Comparison of ENCODE assay signal across 27 mouse cellular contexts in genomic region chr13:103994085-103994455, GRCm38 (mm10).
DNase-seq lines count a peak whose midpoint lies in the region; ATAC-seq and TF ChIP-seq lines count a peak whose summit lies in the region.
"Had no signal": no experiment of that assay in that cellular context is flagged by ENCODE, and none has a peak within 500 bp of the region (broad histone marks: within the 10 kb centered on the region; RNA-seq: fewer than 3 reads in every experiment).

No protein-coding gene starts in this region.

- no peaks in the 10 kb centered on the region for H3K36me3 ChIP-seq in forebrain, postnatal 0 days (ENCODE audit: insufficient read depth)
- H3K36me3 ChIP-seq in forebrain, embryonic 10.5 days (replicated peaks) = no peaks in the 10 kb centered on the region
- no peaks in the 10 kb centered on the region for H3K36me3 ChIP-seq in liver, embryonic 11.5 days (ENCODE audit: control insufficient read depth, insufficient read depth, low read length)
- no peaks in the 10 kb centered on the region for H3K36me3 ChIP-seq in liver, postnatal 0 days (replicated peaks; ENCODE audit: insufficient read depth, low read length)
- H3K36me3 ChIP-seq: forebrain, embryonic 15.5 days; hindbrain, embryonic 10.5 days; hindbrain, embryonic 15.5 days; stomach, embryonic 15.5 days had no signal

- no peak overlapping the region for H3K27ac ChIP-seq in forebrain, postnatal 0 days (ENCODE audit: low read depth, low read length)
- H3K27ac ChIP-seq in forebrain, embryonic 10.5 days = no peak overlapping the region
- H3K27ac ChIP-seq in liver, embryonic 11.5 days (ENCODE audit: low read depth, low read length) = no peak overlapping the region
- H3K27ac ChIP-seq in liver, postnatal 0 days (ENCODE audit: low read depth) = no peak overlapping the region
- H3K27ac ChIP-seq: forebrain, embryonic 15.5 days; hindbrain, embryonic 10.5 days; hindbrain, embryonic 15.5 days; macrophage; midbrain, embryonic 13.5 days; stomach, embryonic 15.5 days had no signal

- no peak overlapping the region for H3K4me3 ChIP-seq in forebrain, postnatal 0 days (ENCODE audit: low read depth, low read length)
- H3K4me3 ChIP-seq in forebrain, embryonic 10.5 days = no peak overlapping the region
- no peak overlapping the region for H3K4me3 ChIP-seq in liver, embryonic 11.5 days (ENCODE audit: low read depth, low read length)
- H3K4me3 ChIP-seq in liver, postnatal 0 days (ENCODE audit: low read depth, low read length) = no peak overlapping the region
- H3K4me3 ChIP-seq: forebrain, embryonic 15.5 days; hindbrain, embryonic 10.5 days; hindbrain, embryonic 15.5 days; midbrain, embryonic 13.5 days; stomach, embryonic 15.5 days had no signal

- H3K9ac ChIP-seq in forebrain, postnatal 0 days = no peak overlapping the region
- H3K9ac ChIP-seq in liver, embryonic 11.5 days (ENCODE audit: low read depth, low read length) = no peak overlapping the region
- no peak overlapping the region for H3K9ac ChIP-seq in liver, postnatal 0 days (replicated peaks)
- H3K9ac ChIP-seq: forebrain, embryonic 15.5 days; hindbrain, embryonic 15.5 days; midbrain, embryonic 13.5 days; stomach, embryonic 15.5 days had no signal

- no peak overlapping the region for H3K4me2 ChIP-seq in forebrain, postnatal 0 days (ENCODE audit: low read depth)
- H3K4me2 ChIP-seq in liver, embryonic 11.5 days = no peak overlapping the region
- H3K4me2 ChIP-seq in liver, postnatal 0 days (ENCODE audit: low read depth, low read length) = no peak overlapping the region
- H3K4me2 ChIP-seq: forebrain, embryonic 15.5 days; heart, embryonic 11.5 days; hindbrain, embryonic 15.5 days; midbrain, embryonic 13.5 days; stomach, embryonic 15.5 days had no signal

- WGBS in forebrain, postnatal 0 days = 54% methylated on average over 5 of the region's 5 CpGs
- 90% methylated on average over 5 of the region's 5 CpGs for WGBS in forebrain, embryonic 10.5 days
- WGBS in liver, embryonic 11.5 days = 41% methylated on average over 5 of the region's 5 CpGs
- 44% methylated on average over 5 of the region's 5 CpGs for WGBS in liver, postnatal 0 days (ENCODE audit: insufficient replicate concordance)

- H3K9me3 ChIP-seq in forebrain, postnatal 0 days (ENCODE audit: low read length) = 0 out of 2 replicates have a peak, but pooled peaks cover 1% of the 10 kb centered on the region
- peaks cover 11% of the 10 kb centered on the region for H3K9me3 ChIP-seq in forebrain, embryonic 10.5 days
- no peaks in the 10 kb centered on the region for H3K9me3 ChIP-seq in liver, embryonic 11.5 days (ENCODE audit: control insufficient read depth, low read length)
- H3K9me3 ChIP-seq in liver, postnatal 0 days (ENCODE audit: low read length) = no peaks in the 10 kb centered on the region
- H3K9me3 ChIP-seq: forebrain, embryonic 15.5 days; hindbrain, embryonic 15.5 days; midbrain, embryonic 13.5 days; stomach, embryonic 15.5 days had no signal

- 0 out of 2 replicates have a peak, but pooled peaks have one; percentile 14 for ATAC-seq in forebrain, postnatal 0 days
- ATAC-seq in liver, embryonic 11.5 days (replicated peaks; ENCODE audit: low FRiP score) = peak; percentile 36; the same call in 1 of the 2 replicates
- ATAC-seq in liver, postnatal 0 days = no peak
- peak; percentile 93 for ATAC-seq in megakaryocyte progenitor cell, adult 5-6 weeks (replicated peaks; ENCODE audit: poor library complexity)
- ATAC-seq: forebrain, embryonic 15.5 days; inflammation-experienced regulatory T-cells, adult 6 months; lung, postnatal 0 days; midbrain, embryonic 13.5 days had no signal

- no peaks in the 10 kb centered on the region for H3K27me3 ChIP-seq in forebrain, postnatal 0 days (ENCODE audit: insufficient read depth, low read length)
- no peaks in the 10 kb centered on the region for H3K27me3 ChIP-seq in forebrain, embryonic 10.5 days (ENCODE audit: poor library complexity, severe bottlenecking)
- H3K27me3 ChIP-seq in liver, embryonic 11.5 days (replicated peaks; ENCODE audit: control insufficient read depth, insufficient read depth, low read length) = no peaks in the 10 kb centered on the region
- H3K27me3 ChIP-seq in liver, postnatal 0 days (ENCODE audit: insufficient read depth, low read length) = no peaks in the 10 kb centered on the region
- H3K27me3 ChIP-seq: forebrain, embryonic 15.5 days; hindbrain, embryonic 15.5 days; midbrain, embryonic 13.5 days; stomach, embryonic 15.5 days had no signal

- TF ChIP-seq EP300 in liver, postnatal 0 days (IDR thresholded peaks at IDR 0.05; ENCODE audit: low read depth) = no peak

- intact Hi-C loops in left cerebral cortex, postnatal 4 days (cut with DNase I) = no loop called here

- DNase-seq in forebrain, postnatal 0 days = no peak
- DNase-seq in forebrain, embryonic 10.5 days (ENCODE audit: extremely low spot score, low spot score) = no peak
- DNase-seq in liver, embryonic 11.5 days (ENCODE audit: low spot score) = no peak
- DNase-seq in liver, postnatal 0 days = no peak
- peak; percentile 62 for DNase-seq in brain, adult 2 months (ENCODE audit: low read depth, low spot score)
- no peak for DNase-seq in kidney, postnatal 36 days
- no peak for DNase-seq in left cerebral cortex, postnatal 4 days
- DNase-seq: adrenal gland, postnatal 25 days; cerebellum, adult 8-10 months; cerebellum, postnatal 25 days; gastrocnemius, postnatal 10 days; heart, postnatal 14 days; kidney, adult 18-20 months; kidney, postnatal 4 days; lung, adult 18-20 months; right cerebral cortex, postnatal 14 days; thymus, postnatal 25 days had no signal

- H3K4me1 ChIP-seq in forebrain, postnatal 0 days (ENCODE audit: insufficient read depth) = no peaks in the 10 kb centered on the region
- H3K4me1 ChIP-seq in forebrain, embryonic 10.5 days = no peaks in the 10 kb centered on the region
- H3K4me1 ChIP-seq in liver, embryonic 11.5 days (replicated peaks; ENCODE audit: control insufficient read depth, insufficient read depth, low read length) = no peaks in the 10 kb centered on the region; the same call in 1 of the 2 replicates
- H3K4me1 ChIP-seq in liver, postnatal 0 days (ENCODE audit: insufficient read depth) = no peaks in the 10 kb centered on the region
- H3K4me1 ChIP-seq: forebrain, embryonic 15.5 days; hindbrain, embryonic 10.5 days; hindbrain, embryonic 15.5 days; midbrain, embryonic 13.5 days; stomach, embryonic 15.5 days had no signal

- TF ChIP-seq CTCF in forebrain, postnatal 0 days (IDR thresholded peaks at IDR 0.05; ENCODE audit: low read depth) = no peak
- TF ChIP-seq CTCF in liver, postnatal 0 days (IDR thresholded peaks at IDR 0.05; ENCODE audit: low read depth) = no peak
